Mouse (Mus musculus) cerebellum, adult 2 months (tissue): Measurements from ENCODE around the gene Gdpd3. TPM values are rescaled to one million over a fixed set of nuclear protein-coding genes. Genes with fewer than 3 reads are reported as not detected.
"Not testable (repeated sequence)": the region's sequence is repeated elsewhere in the genome, so short reads cannot be mapped to it uniquely, and the experiment has no call there.

ENCODE experiments used
- DNase-seq, 2 experiments: peaks; one replicate each; pipeline ENCODE4 v3.0.0; 2021
- H3K27ac ChIP-seq: fragments of 200-500 bp; 2 replicates; pipeline ENCODE4 v1.5.1; 2012; ENCODE audit warnings: low read length, control low read depth, inconsistent platforms; ENCODE audit not compliant: insufficient read depth
- H3K27me3 ChIP-seq: fragments of 200-500 bp; 2 replicates; pipeline ENCODE4 v1.6.1; 2012; ENCODE audit warnings: inconsistent platforms, mild to moderate bottlenecking, low read length, moderate library complexity; ENCODE audit not compliant: control insufficient read depth, insufficient read depth
- H3K4me1 ChIP-seq: fragments of 200-500 bp; 2 replicates; pipeline ENCODE4 v1.6.1; 2011; ENCODE audit warnings: low read length; ENCODE audit not compliant: control insufficient read depth, insufficient read depth
- H3K4me3 ChIP-seq: fragments of 200-500 bp; replicated peaks from 2 replicates; pipeline ENCODE3; 2011; ENCODE audit warnings: mild to moderate bottlenecking, low read depth, low read length, control low read depth; ENCODE audit not compliant: insufficient read depth
- CTCF ChIP-seq: fragments of 200-500 bp; IDR thresholded peaks from 2 replicates; pipeline ENCODE4 v1.5.1; 2011; ENCODE audit warnings: low read depth, mild to moderate bottlenecking, control low read depth, low read length, moderate library complexity, borderline replicate concordance; ENCODE audit not compliant: insufficient read depth
- POLR2A ChIP-seq: fragments of 200-500 bp; IDR thresholded peaks from 2 replicates; pipeline ENCODE4 v1.6.1; 2011; ENCODE audit warnings: low read length, control low read depth, borderline replicate concordance; ENCODE audit not compliant: insufficient read depth
- WGBS: fragments of 180-500 bp; shearing (Covaris S2); methylation state at CpG from one replicate; pipeline ENCODE4 v1.1.7; 2018; 5-methylcytosine and 5-hydroxymethylcytosine counted together
- polyA plus RNA-seq: library from polyadenylated mRNA; depleted of rRNA; stranded (reverse); fragments of >200 nt; gene quantifications from 2 replicates; pipeline ENCODE4 v1.2.3, GENCODE M21; 2012

Gene Gdpd3
- polyA plus RNA-seq, 1 experiment: 8.0 TPM

DNA sequence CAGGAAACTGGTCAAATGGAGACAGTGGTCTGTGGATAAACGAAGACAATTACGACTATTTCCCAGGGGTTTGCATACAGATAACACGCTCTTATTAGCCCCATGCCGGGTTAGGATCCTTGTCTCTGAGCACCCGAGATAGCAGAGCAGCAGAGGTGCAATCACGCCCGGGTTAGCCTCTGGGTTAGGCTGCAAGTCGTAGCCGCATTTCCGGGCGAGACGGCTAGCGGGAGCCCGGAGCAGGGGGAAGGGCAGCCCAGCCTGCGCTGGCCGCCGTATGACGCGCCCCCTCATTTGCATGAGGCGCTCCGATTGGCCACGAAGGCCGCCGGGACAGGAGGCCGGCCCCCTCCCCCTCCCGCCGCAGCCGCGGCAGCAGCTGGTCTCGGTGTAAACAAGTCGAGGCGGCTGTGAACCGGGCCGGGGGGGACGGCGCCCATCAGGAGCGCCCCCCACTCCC is 10.5 kb downstream of the Gdpd3 start, which contains the start of gene Ypel3:
Ypel3 (plus strand) TSS at position 358 of the 460 bp plus-strand sequence.
- Histone ChIP-seq H3K4me3 (peak within 1 kb of the TSS; percentile 96), H3K27ac (peak within 1 kb of the TSS; percentile 88), H3K27me3 (no peaks in the 10 kb centered on the region), H3K4me1 (peaks cover 29% of the 10 kb centered on the region)
- TF ChIP-seq POLR2A (peak; percentile 87), CTCF (no peak)
- under 1% methylated on average over 37 of the region's 37 CpGs for WGBS
- peak; percentile 94 to 98 for DNase-seq

DNA sequence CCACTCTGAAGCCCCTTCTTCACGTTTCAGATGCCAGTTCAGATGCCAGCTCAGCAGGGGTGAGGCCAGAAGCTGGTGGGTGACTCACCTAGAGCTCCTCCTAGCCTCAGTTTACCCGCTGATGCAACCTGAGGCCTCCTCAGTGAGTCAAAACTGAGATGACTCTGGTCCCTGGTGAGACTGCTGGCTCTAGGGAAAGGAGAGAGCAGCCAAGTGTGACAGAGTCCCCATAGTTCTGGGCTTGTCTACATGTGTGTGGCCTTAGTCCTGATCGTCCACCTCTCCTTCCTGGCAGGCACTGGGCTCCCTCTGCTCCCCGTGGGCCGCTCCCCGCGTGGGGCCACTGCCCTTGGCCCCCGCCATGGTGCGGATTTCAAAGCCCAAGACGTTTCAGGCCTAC is 11.3 kb downstream of the Gdpd3 start:
- peak; percentile 56 to 63 for DNase-seq
- Histone ChIP-seq H3K27ac (peak overlapping the region; percentile 88), H3K4me1 (peaks cover 29% of the 10 kb centered on the region), H3K27me3 (no peaks in the 10 kb centered on the region), H3K4me3 (peak overlapping the region; percentile 96)
- TF ChIP-seq CTCF (no peak), POLR2A (no peak)
- WGBS: 2% methylated on average over 10 of the region's 10 CpGs

DNA sequence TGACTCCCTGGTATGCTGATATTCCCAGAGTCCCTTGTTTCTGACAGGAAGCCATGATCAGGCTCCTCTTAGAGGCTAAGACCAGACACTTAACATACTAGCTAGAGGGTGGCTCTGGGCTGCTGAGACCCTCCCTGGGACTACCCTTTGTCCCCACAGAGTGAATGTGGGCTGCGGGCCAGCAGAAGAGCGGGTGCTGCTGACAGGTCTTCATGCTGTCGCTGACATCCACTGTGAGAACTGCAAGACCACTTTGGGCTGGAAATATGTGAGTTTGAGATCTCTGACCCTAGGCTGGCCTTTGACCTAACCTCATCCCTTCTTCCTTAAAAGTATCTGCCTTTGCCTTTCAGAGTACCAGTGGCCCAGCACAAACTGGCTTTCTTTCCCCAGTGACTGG is 12.0 kb downstream of the Gdpd3 start:
- Histone ChIP-seq H3K4me3 (peak overlapping the region; percentile 96), H3K4me1 (peaks cover 29% of the 10 kb centered on the region), H3K27ac (no peak overlapping the region), H3K27me3 (no peaks in the 10 kb centered on the region)
- WGBS: 24% methylated on average over 3 of the region's 3 CpGs
- DNase-seq: peak; percentile 36 to 44
- TF ChIP-seq POLR2A: no peak
- no peak for TF ChIP-seq CTCF

DNA sequence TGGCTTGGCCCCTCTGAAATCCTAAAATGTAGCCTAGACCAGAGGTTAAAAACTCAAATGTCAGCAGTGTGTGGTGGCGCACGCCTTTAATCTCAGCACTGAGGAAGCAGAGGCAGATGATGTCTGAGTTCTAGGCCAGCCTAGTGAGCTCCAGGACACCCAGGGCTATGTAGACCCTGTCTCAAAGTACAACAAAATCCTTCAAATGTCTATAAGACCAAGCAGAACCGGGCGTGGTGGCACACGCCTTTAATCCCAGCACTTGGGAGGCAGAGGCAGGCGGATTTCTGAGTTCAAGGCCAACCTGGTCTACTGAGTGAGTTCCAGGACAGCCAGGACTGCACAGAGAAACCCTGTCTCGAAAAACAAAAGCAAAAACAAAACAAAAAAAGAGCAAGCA is 13.0 kb downstream of the Gdpd3 start:
- WGBS: 87% methylated on average over 7 of the region's 7 CpGs
- H3K4me1 ChIP-seq: peaks cover 29% of the 10 kb centered on the region
- not testable (repeated sequence) for H3K4me3 ChIP-seq, DNase-seq, H3K27ac ChIP-seq, H3K27me3 ChIP-seq

GRCm38 (mm10) chr7:126779983-126780970 is 14.1 kb downstream of the Gdpd3 start:
- DNase-seq: peak; percentile 86 to 89
- TF ChIP-seq POLR2A (0 out of 2 replicates have a peak, but pooled peaks have one; percentile 47), CTCF (peak; percentile 70)
- peaks cover 28% of the 10 kb centered on the region for H3K4me1 ChIP-seq
- WGBS: 1% methylated on average over 21 of the region's 21 CpGs
- no peaks in the 10 kb centered on the region for H3K27me3 ChIP-seq
- peak overlapping the region; percentile 53 for H3K4me3 ChIP-seq
- H3K27ac ChIP-seq: no peak overlapping the region

GRCm38 (mm10) chr7:126780971-126781635 is 15.0 kb downstream of the Gdpd3 start, which contains the start of gene Tbx6:
Gene Tbx6, plus strand, starts transcription at chr7:126781483.
- TF ChIP-seq CTCF (no peak), POLR2A (no peak)
- peak in 1 of 2 experiments; percentile 29 for DNase-seq
- WGBS: 4% methylated on average over 22 of the region's 22 CpGs
- peak within 1 kb of the TSS; percentile 16; the same call in 1 of the 2 replicates for H3K27ac ChIP-seq
- peak within 1 kb of the TSS; percentile 53 for H3K4me3 ChIP-seq
- peaks cover 20% of the 10 kb centered on the region; the same call in 1 of the 2 replicates for H3K4me1 ChIP-seq
- no peaks in the 10 kb centered on the region for H3K27me3 ChIP-seq

DNA sequence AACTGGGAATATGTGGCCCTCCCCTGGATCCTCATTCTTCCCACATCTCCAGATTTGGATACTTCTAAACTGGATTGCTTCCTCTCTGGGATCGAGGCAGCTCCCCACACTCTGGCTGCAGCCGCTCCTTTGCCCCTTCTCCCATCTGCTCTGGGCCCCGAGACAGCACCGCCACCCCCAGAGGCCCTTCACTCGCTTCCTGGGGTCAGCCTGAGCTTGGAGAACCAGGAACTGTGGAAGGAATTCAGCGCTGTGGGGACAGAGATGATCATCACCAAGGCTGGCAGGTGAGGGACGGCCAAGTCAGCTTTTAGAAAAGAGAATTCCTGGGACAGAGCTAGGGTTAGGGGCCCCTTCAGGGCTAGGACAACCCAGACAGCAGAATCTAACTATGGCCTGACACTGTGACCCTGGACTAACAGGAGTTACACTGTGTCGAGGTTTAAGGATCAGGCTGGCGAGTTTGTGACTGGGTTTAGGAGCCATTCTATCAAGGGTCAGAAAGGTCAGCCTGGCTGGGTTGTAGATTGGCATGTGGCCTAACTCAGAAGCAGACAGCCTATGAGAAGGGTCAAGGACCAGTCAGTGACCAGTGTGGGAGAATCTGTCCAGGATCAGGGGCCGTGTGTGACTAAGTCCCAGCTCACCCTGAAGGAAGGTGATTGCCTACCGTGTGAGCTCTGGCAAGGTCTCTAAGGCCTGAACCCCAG is 15.7 kb downstream of the Gdpd3 start:
- Histone ChIP-seq H3K4me3 (no peak overlapping the region), H3K27ac (0 out of 2 replicates have a peak overlapping the region, but pooled peaks have one; percentile 16), H3K27me3 (no peaks in the 10 kb centered on the region), H3K4me1 (peaks cover 19% of the 10 kb centered on the region; the same call in 1 of the 2 replicates)
- DNase-seq: peak in 1 of 2 experiments; percentile 29
- TF ChIP-seq CTCF (no peak), POLR2A (no peak)
- WGBS: 46% methylated on average over 11 of the region's 11 CpGs
